Mouse (Mus musculus) C2C12 (cell line): ENCODE measurements around the gene Rps3.

Source experiments
- CEBPB ChIP-seq: IDR thresholded peaks from one replicate; pipeline ENCODE4 v1.6.1; 2011; ENCODE audit warnings: low read depth, mild to moderate bottlenecking, control low read depth, moderate library complexity
- CTCF ChIP-seq: IDR thresholded peaks from one replicate; pipeline ENCODE4 v1.5.1; 2011; ENCODE audit not compliant: control insufficient read depth, insufficient read depth, insufficient read length
- FOSL1 ChIP-seq: IDR thresholded peaks from one replicate; pipeline ENCODE4 v1.8.0; 2011; ENCODE audit warnings: mild to moderate bottlenecking, low read length; ENCODE audit not compliant: poor library complexity, insufficient read depth, severe bottlenecking
- MYOG ChIP-seq: IDR thresholded peaks from one replicate; pipeline ENCODE4 v1.6.1; 2011; ENCODE audit not compliant: control insufficient read depth, insufficient read length; ENCODE audit errors: extremely low read depth

- TF ChIP-seq CTCF (no peak), CEBPB (no peak), FOSL1 (no peak), MYOG (no peak)
These were observed 51.3 kb downstream of the Rps3 start for GRCm38 (mm10) chr7:99432248-99432647.
